Mouse (Mus musculus): ENCODE results near the gene Rhox3f.
"Not testable (repeated sequence)": the region's sequence is repeated elsewhere in the genome, so short reads cannot be mapped to it uniquely, and the experiment has no call there.

The Rhox3f gene

GRCm38 (mm10) chrX:37580692-37581091 is at the start of gene Rhox3f:
Gene Rhox3f (plus strand): TSS chrX:37580992.
- in situ Hi-C loops (cut with MboI): not testable (repeated sequence)

- in situ Hi-C loops (cut with MboI): not testable (repeated sequence)
Observed at GRCm38 (mm10) chrX:37541719-37542118, 39.1 kb upstream of the Rhox3f start, which contains the start of gene Rhox3e. Gene Rhox3e (plus strand): TSS chrX:37542019.

- in situ Hi-C loops (cut with MboI): not testable (repeated sequence)
Observed at GRCm38 (mm10) chrX:37557112-37557511, 23.7 kb upstream of the Rhox3f start, which contains the start of gene Rhox4e. Gene Rhox4e (plus strand): TSS chrX:37557412.

GRCm38 (mm10) chrX:37571105-37571504 is 9.7 kb upstream of the Rhox3f start, which contains the start of gene Rhox2f:
Gene Rhox2f (plus strand): TSS chrX:37571405.
- in situ Hi-C loops (cut with MboI): not testable (repeated sequence)

GRCm38 (mm10) chrX:37572638-37573037 is 8.2 kb upstream of the Rhox3f start:
- in situ Hi-C loops (cut with MboI): not testable (repeated sequence)

- in situ Hi-C loops (cut with MboI): not testable (repeated sequence)
Observed at GRCm38 (mm10) chrX:37607604-37608003, 26.8 kb downstream of the Rhox3f start, which contains the start of gene Rhox4f. Gene Rhox4f (minus strand): TSS chrX:37607704.

- in situ Hi-C loops (cut with MboI): not testable (repeated sequence)
Observed at GRCm38 (mm10) chrX:37628512-37628911, 47.7 kb downstream of the Rhox3f start, which contains the start of gene Rhox3g. Gene Rhox3g (minus strand): TSS chrX:37628612.
